In genomic region chr1:119648205-119649111, GRCm38 (mm10) we compare ENCODE assay signal across 8 mouse cellular contexts. TPM values are rescaled to one million over a fixed set of nuclear protein-coding genes. Genes with fewer than 3 reads are reported as not detected.
DNase-seq lines count a peak whose midpoint lies in the region; ATAC-seq lines count a peak whose summit lies in the region.

Epb41l5 (minus strand) TSS chr1:119649000.

- H3K9me3 ChIP-seq in intestine, embryonic 15.5 days, result no peaks in the 10 kb centered on the region

- intact Hi-C loops in left cerebral cortex, postnatal 25 days (cut with DNase I), result no loop called here

- WGBS in intestine, embryonic 15.5 days, result under 1% methylated on average over 86 of the region's 86 CpGs

- no peaks in the 10 kb centered on the region for H3K4me1 ChIP-seq in intestine, embryonic 15.5 days (replicated peaks)

- no peaks in the 10 kb centered on the region for H3K36me3 ChIP-seq in intestine, embryonic 15.5 days

- H3K4me3 ChIP-seq in intestine, embryonic 15.5 days (replicated peaks), result peak within 1 kb of the TSS; percentile 86

- peak within 1 kb of the TSS; percentile 96 for H3K27ac ChIP-seq in intestine, embryonic 15.5 days

- peak within 1 kb of the TSS; percentile 77 for H3K4me2 ChIP-seq in intestine, embryonic 15.5 days (replicated peaks)

- ATAC-seq in intestine, embryonic 15.5 days, result peak; percentile 97

- no peaks in the 10 kb centered on the region for H3K27me3 ChIP-seq in intestine, embryonic 15.5 days (replicated peaks)

- H3K9ac ChIP-seq in intestine, embryonic 15.5 days, result peak within 1 kb of the TSS; percentile 65

- DNase-seq in adrenal gland, adult 8-10 months, result peak; percentile 73
- DNase-seq in embryo, embryonic 11.5 days (ENCODE audit: low read depth, low spot score), result peak; percentile 81
- DNase-seq in gastrocnemius, postnatal 4 days (ENCODE audit: low spot score in 2 of 2), result peak; percentile 48 to 73
- peak; percentile 67 to 71 for DNase-seq in left cerebral cortex, postnatal 25 days (ENCODE audit: low spot score in 2 of 2)
- peak; percentile 94 for DNase-seq in mesoderm, embryonic 11.5 days (ENCODE audit: low read depth, low spot score)
- peak; percentile 40 to 42 for DNase-seq in right cerebral cortex, postnatal 36 days (ENCODE audit: low spot score in 2 of 2)
- peak; percentile 77 to 79 for DNase-seq in urinary bladder, postnatal 4 days (ENCODE audit: low spot score in 2 of 2)

RNA-seq across cellular contexts. Expression of gene Epb41l5, which starts in this region (rescaled TPM):
- total RNA-seq in adrenal gland, adult 8-10 months (2022), result 10 to 100 TPM; 13.3 to 18.9 (median 14.4) TPM
- 1 to 10 TPM; 2.7 to 2.9 TPM for total RNA-seq in gastrocnemius, postnatal 4 days (2021)
- polyA plus RNA-seq in intestine, embryonic 15.5 days (2015; fragmentation: Nextera tagmentation; extraction: Ambion mirVana), result 38.6 and 39.4 TPM in 2 replicates
- 1 to 10 TPM; 6.0 to 8.0 TPM for total RNA-seq in left cerebral cortex, postnatal 25 days (2021)

Comparison
In these comparisons a context has a peak if more than half of its experiments do, and no peak if none do; other contexts are left out.
1. Peak in every context shown above with its lines: DNase-seq, ATAC-seq, H3K4me3 ChIP-seq and H3K27ac ChIP-seq.
2. DNase-seq: peak in every context shown above with its lines; median percentile 94 in mesoderm, embryonic 11.5 days; 81 in embryo, embryonic 11.5 days; 78 in urinary bladder, postnatal 4 days; 73 in adrenal gland, adult 8-10 months; 69 in left cerebral cortex, postnatal 25 days; 60 in gastrocnemius, postnatal 4 days; 41 in right cerebral cortex, postnatal 36 days.